Mouse (Mus musculus) kidney, embryonic 14.5 days (tissue): ENCODE data around the gene Cbx8. TPM values are rescaled to one million over a fixed set of nuclear protein-coding genes. Genes with fewer than 3 reads are reported as not detected.

Experiments used
- ATAC-seq: fragments of 200-750 bp; cut with Nextera tagmentation; 2 replicates; pipeline ENCODE4 v1.8.0; 2017; ENCODE audit warnings: moderate number of reproducible peaks, mild to moderate bottlenecking, moderate TSS enrichment, moderate library complexity; ENCODE audit not compliant: low FRiP score, low TSS enrichment
- H3K27ac ChIP-seq: fragments of 300-500 bp; sonication (generic); 2 replicates; pipeline ENCODE4 v1.5.1; 2014; ENCODE audit warnings: low read depth, mild to moderate bottlenecking, low read length, moderate library complexity, mixed read lengths
- H3K27me3 ChIP-seq: fragments of 300-500 bp; sonication (generic); 2 replicates; pipeline ENCODE4 v1.6.1; 2014; ENCODE audit warnings: mild to moderate bottlenecking, low read length; ENCODE audit not compliant: control insufficient read depth, insufficient read depth
- H3K36me3 ChIP-seq: fragments of 300-500 bp; sonication (generic); 2 replicates; pipeline ENCODE4 v1.6.1; 2014; ENCODE audit warnings: low read length, mixed read lengths; ENCODE audit not compliant: control insufficient read depth, insufficient read depth
- H3K4me1 ChIP-seq: fragments of 300-500 bp; sonication (generic); 2 replicates; pipeline ENCODE4 v1.6.1; 2014; ENCODE audit warnings: low read length, mixed read lengths; ENCODE audit not compliant: control insufficient read depth, insufficient read depth
- H3K4me2 ChIP-seq: fragments of 300-500 bp; sonication (generic); replicated peaks from 2 replicates; pipeline ENCODE4 v1.6.1; 2014; ENCODE audit warnings: low read depth, mild to moderate bottlenecking, low read length
- H3K4me3 ChIP-seq: fragments of 300-500 bp; sonication (generic); 2 replicates; pipeline ENCODE4 v1.5.1; 2014; ENCODE audit warnings: mild to moderate bottlenecking, low read length
- H3K9ac ChIP-seq: fragments of 300-500 bp; sonication (generic); 2 replicates; pipeline ENCODE4 v1.6.1; 2014; ENCODE audit warnings: low read depth, mild to moderate bottlenecking, low read length, moderate library complexity
- H3K9me3 ChIP-seq: fragments of 300-500 bp; sonication (generic); 2 replicates; pipeline ENCODE4 v1.6.1; 2016; ENCODE audit warnings: low read length; ENCODE audit not compliant: control insufficient read depth
- WGBS: fragments of 180-500 bp; shearing (Covaris S2); extraction: QIAGEN DNeasy Blood & Tissue Kit; methylation state at CpG from one replicate; pipeline ENCODE4 v1.1.7; 2014; 5-methylcytosine and 5-hydroxymethylcytosine counted together
- polyA plus RNA-seq: library from polyadenylated mRNA; unstranded; fragments of >200 nt; fragmentation: Nextera tagmentation; extraction: Ambion mirVana; gene quantifications from 2 replicates; pipeline ENCODE4 v1.2.1, GENCODE M21; 2014

Cbx8 gene
- polyA plus RNA-seq, 1 experiment from 2014 or later: 7.8 TPM

DNA sequence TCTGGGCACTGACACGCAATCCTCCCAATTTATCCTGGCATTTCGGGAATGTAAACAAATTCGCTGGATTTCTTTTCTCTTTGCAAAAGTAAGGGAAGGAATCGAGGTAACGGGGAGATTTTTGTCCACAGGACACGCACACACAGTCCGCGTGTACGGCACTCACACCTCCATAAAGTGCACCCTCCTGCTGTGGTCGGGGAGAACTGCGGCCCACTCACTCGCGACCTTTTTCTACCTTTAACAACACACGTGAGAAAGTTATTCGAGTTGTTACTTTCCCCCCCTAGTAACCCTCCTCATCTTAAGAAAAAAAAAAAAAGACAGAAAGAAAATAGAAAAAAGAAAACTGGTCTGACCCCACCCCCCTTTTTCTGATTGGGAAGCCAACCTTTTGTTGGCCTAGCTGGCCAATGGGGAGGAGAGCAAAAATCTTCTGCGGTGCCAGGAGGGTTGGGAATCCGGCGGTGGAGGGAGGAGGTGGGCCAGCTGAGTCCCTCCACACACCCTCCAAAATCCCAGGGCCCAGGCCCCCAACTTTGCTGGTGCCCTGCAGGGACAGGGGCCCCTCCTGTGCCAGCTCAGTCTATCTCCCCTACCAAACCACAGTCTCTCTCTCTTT lies 2.9 kb downstream of the Cbx8 start:
- peaks cover 64% of the 10 kb centered on the region for H3K27me3 ChIP-seq
- H3K9ac ChIP-seq: 0 out of 2 replicates have a peak overlapping the region, but pooled peaks have one; percentile 44
- no peak for ATAC-seq
- peak overlapping the region; percentile 44 for H3K4me3 ChIP-seq
- H3K4me1 ChIP-seq: peaks cover 34% of the 10 kb centered on the region
- H3K9me3 ChIP-seq: no peaks in the 10 kb centered on the region
- peak overlapping the region; percentile 89 for H3K4me2 ChIP-seq
- H3K36me3 ChIP-seq: 0 out of 2 replicates have a peak, but pooled peaks cover 4% of the 10 kb centered on the region
- 9% methylated on average over 18 of the region's 18 CpGs for WGBS
- H3K27ac ChIP-seq: no peak overlapping the region

DNA sequence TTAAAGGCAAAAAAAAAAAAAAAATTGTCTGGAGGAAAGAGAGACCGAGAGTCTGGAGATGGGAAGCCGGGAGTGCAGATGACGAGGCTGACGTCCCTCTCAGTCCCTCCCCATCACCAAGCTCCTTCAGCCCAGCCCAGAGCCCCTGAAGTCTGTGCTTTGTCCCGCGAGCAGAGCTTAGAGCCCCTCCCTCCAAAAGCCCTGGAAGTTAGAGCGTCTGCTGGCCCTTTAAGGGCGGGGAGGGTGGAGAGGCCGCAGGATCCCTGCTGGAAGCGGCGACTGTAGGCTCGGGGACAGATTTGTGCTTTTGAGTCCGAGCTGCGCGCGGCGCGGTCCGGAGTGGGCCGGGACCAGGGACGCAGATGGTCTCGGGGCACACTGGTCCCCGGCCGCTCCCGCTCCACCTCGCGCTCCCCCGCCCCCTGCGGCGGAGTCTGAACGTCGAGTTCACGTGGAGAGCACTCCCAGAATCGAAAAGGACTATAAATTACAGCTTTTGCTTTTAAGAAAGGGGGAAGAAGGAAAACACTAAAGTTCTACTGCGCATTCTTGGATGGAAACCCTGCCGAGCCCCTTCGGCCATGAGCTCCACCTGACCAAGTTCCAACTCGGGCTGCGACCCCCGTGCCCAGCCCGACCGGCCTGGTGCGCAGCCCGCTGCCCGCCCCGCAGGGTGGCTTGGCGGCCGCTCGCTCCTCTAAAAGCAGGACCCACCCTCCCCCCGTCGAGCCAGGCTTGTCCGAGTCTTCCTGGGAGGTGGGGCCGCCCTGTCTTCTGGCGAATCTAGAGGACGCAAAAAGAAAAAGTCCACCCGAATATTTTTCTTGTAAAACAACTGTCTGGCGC lies 3.6 kb downstream of the Cbx8 start:
- peaks cover 56% of the 10 kb centered on the region for H3K27me3 ChIP-seq
- H3K36me3 ChIP-seq: 0 out of 2 replicates have a peak, but pooled peaks cover 4% of the 10 kb centered on the region
- no peak for ATAC-seq
- no peaks in the 10 kb centered on the region for H3K9me3 ChIP-seq
- H3K4me3 ChIP-seq: peak overlapping the region; percentile 44
- H3K4me1 ChIP-seq: peaks cover 29% of the 10 kb centered on the region
- peak overlapping the region; percentile 89 for H3K4me2 ChIP-seq
- peak overlapping the region; percentile 44; the same call in 1 of the 2 replicates for H3K9ac ChIP-seq
- WGBS: under 1% methylated on average over 57 of the region's 57 CpGs
- H3K27ac ChIP-seq: no peak overlapping the region

DNA sequence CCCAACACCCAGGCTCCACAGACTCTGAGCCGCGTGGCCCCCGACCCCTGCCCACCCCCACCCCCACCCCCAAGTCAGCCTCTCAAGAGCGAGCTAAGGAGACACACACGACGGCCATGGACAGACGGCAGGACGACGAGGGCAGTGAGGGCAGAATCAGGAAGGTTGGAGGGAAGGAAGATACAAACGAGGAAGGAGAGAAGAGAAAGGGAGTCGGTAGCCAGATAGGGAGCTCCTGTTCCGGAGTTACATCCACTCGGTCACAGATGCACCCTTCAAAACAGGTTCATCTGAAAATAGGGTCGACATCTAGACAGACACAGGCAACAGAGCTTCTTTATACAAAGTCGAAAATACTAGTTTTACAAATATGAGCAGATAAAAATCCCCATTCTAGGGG lies 4.3 kb downstream of the Cbx8 start:
- H3K9me3 ChIP-seq: no peaks in the 10 kb centered on the region
- no peak overlapping the region for H3K27ac ChIP-seq
- WGBS: under 1% methylated on average over 15 of the region's 15 CpGs
- no peak overlapping the region for H3K4me3 ChIP-seq
- H3K27me3 ChIP-seq: peaks cover 49% of the 10 kb centered on the region
- ATAC-seq: no peak
- no peak overlapping the region for H3K9ac ChIP-seq
- H3K36me3 ChIP-seq: 0 out of 2 replicates have a peak, but pooled peaks cover 4% of the 10 kb centered on the region
- H3K4me2 ChIP-seq: no peak overlapping the region
- peaks cover 24% of the 10 kb centered on the region for H3K4me1 ChIP-seq

DNA sequence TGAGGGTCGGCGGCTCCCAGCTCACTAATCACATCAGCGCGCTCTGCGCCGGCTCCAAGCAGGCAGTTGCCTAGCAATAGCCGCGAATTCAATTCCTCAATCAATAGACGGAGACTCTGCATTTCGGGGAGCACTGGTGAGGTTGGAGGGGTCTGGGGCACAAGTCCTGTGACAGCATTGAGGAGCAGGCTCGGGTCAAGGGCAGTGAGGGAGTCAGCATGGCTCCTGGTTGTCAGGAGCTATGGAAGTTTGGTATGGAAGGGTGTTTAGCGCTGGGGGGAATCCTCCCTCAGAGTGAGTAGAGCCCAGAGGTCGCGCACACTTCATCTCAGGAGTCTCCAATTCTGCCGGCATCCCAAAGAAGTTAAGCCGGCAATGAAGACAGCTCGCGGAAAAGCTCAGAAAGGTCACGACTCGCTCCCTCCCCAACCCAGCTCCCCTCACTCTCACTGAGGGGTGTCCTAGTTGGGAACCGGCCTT lies 5.0 kb downstream of the Cbx8 start:
- H3K4me3 ChIP-seq: 0 out of 2 replicates have a peak overlapping the region, but pooled peaks have one; percentile 6
- peaks cover 22% of the 10 kb centered on the region for H3K4me1 ChIP-seq
- ATAC-seq: no peak
- no peak overlapping the region for H3K9ac ChIP-seq
- H3K27me3 ChIP-seq: peaks cover 47% of the 10 kb centered on the region
- WGBS: 1% methylated on average over 21 of the region's 21 CpGs
- H3K27ac ChIP-seq: no peak overlapping the region
- H3K36me3 ChIP-seq: peaks cover 4% of the 10 kb centered on the region; the same call in 1 of the 2 replicates
- no peaks in the 10 kb centered on the region for H3K9me3 ChIP-seq
- H3K4me2 ChIP-seq: no peak overlapping the region

DNA sequence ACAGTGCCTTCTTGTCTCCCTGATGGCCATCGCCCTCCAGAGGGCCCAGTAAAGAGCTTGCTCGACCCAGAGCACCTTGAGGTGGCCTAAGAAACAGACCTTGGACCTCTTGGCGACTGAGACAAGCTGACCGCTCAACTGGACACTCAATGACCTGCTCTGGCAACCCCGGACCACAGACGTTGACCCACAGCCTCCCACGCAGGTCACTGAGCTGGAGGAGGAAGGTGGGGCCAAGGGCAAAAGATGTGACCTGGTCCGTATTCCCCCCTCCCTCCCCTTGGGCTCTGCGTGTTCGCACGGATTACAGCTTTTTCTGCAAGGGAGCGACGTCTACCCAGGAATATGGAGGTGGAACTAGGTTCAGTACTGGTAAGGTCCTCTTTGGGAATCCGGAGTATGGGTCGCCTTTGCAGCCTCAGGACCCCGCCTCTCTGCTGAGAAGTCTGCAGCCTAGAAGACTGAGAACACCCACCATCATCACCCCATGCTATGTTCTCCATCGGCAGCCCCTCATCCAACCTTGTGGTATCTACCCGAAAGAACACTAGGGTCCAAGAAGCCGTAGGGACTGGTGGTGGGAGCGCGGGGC lies 5.6 kb downstream of the Cbx8 start:
- peaks cover 22% of the 10 kb centered on the region for H3K4me1 ChIP-seq
- peaks cover 47% of the 10 kb centered on the region for H3K27me3 ChIP-seq
- no peak overlapping the region for H3K27ac ChIP-seq
- peak overlapping the region; percentile 6; the same call in 1 of the 2 replicates for H3K4me3 ChIP-seq
- no peak overlapping the region for H3K4me2 ChIP-seq
- no peak overlapping the region for H3K9ac ChIP-seq
- WGBS: 2% methylated on average over 21 of the region's 21 CpGs
- no peak for ATAC-seq
- H3K36me3 ChIP-seq: peaks cover 7% of the 10 kb centered on the region
- no peaks in the 10 kb centered on the region for H3K9me3 ChIP-seq

DNA sequence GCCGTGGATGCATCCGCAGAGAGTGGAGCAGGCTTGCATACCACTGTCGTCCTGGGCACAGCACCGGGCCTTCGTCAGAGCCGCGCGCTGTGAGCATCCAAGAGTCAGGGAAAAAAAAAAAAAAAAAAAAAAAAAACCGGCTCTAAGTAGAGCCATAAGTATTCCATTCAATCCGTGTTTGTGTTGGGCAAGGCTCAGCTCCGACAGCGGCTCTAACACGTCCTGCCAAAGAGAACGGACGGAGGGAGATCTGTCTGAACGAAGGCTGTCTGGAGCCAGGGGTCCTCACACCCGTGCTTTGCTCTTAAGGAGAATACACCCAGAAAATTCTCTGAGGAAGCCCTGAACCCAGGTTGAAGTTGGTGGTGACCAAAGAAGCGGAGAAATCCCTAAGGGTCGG lies 6.1 kb downstream of the Cbx8 start:
- Histone ChIP-seq H3K27ac (no peak overlapping the region), H3K4me3 (peak overlapping the region; percentile 22), H3K27me3 (peaks cover 47% of the 10 kb centered on the region)

DNA sequence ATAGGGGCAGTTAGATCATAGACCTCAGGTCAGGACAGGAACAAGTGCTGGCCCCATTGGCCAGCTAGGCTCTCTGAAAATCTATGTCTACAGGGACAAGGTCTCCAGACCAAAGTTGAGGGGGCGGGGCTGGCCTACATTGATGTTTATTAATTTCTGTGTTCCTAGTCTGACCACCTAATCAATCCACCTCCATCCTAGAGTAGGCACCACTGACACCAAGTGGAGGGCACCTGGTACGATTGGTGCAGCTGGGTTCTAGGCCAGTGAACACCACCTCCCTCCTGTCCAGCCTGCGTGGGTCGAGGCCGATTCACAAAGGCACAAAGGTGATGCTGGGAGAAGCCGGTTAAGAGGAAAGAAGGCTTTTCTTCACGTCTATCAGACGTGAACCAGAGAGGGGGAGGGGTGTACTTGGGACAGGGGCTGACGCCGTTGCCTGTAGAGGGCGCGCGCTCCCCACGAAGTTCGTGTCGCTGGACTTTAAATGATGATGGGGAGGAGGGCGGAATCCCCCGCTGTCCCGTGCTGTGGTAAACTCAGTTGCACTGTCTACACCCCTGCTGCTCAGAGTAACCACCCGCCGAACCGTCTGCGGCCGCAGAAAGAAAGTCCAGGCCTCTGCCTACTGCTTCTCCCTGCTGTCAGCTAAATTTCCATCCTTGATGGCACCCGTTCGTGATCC lies 6.8 kb downstream of the Cbx8 start:
- Histone ChIP-seq H3K27ac (no peak overlapping the region), H3K4me2 (peak overlapping the region; percentile 29), H3K4me3 (peak overlapping the region; percentile 22), H3K27me3 (peaks cover 45% of the 10 kb centered on the region), H3K9me3 (no peaks in the 10 kb centered on the region), H3K4me1 (peaks cover 16% of the 10 kb centered on the region; the same call in 1 of the 2 replicates), H3K36me3 (peaks cover 19% of the 10 kb centered on the region), H3K9ac (no peak overlapping the region)
- WGBS: 2% methylated on average over 26 of the region's 26 CpGs
- peak; percentile 17; the same call in 1 of the 2 replicates for ATAC-seq

More for the DNA sequence above, 6.1 kb downstream of the Cbx8 start:
- Histone ChIP-seq H3K9ac (no peak overlapping the region), H3K9me3 (no peaks in the 10 kb centered on the region), H3K36me3 (peaks cover 13% of the 10 kb centered on the region), H3K4me2 (peak overlapping the region; percentile 29), H3K4me1 (peaks cover 16% of the 10 kb centered on the region)
- 3% methylated on average over 19 of the region's 19 CpGs for WGBS
- ATAC-seq: no peak

DNA sequence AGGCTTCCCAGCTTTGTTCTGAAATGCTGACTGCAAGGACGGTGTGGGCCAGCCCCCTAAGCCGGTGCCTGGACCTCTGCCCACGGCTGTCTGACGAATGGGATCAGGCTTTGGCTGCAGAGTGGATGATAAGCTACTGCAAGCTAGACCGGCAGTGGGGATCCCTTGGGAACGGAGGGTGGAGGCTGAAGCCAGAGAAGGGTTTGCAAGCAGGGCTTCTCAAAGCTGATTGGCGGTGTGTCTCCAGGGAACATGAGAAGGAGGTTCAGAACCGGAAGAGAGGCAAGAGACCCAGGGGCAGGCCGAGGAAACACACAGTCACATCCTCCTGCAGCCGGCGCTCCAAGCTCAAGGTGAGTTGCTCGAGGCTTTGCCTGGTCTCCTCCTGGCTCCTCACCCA lies 14.6 kb downstream of the Cbx8 start:
- H3K9me3 ChIP-seq: no peaks in the 10 kb centered on the region
- peak overlapping the region; percentile 10; the same call in 1 of the 2 replicates for H3K4me2 ChIP-seq
- WGBS: 37% methylated on average over 11 of the region's 12 CpGs
- peaks cover 45% of the 10 kb centered on the region for H3K36me3 ChIP-seq
- H3K4me3 ChIP-seq: no peak overlapping the region
- H3K27me3 ChIP-seq: no peaks in the 10 kb centered on the region; the same call in 1 of the 2 replicates
- H3K9ac ChIP-seq: peak overlapping the region; percentile 35; the same call in 1 of the 2 replicates
- peaks cover 34% of the 10 kb centered on the region for H3K4me1 ChIP-seq
- H3K27ac ChIP-seq: no peak overlapping the region
- no peak for ATAC-seq
